Mouse (Mus musculus) adrenal gland, adult 10 weeks (tissue): Measurements from ENCODE around the gene Zfp472. TPM values are rescaled to one million over a fixed set of nuclear protein-coding genes. Genes with fewer than 3 reads are reported as not detected.

Experiments
- polyA plus RNA-seq: library from polyadenylated mRNA; stranded (reverse); fragments of 350-450 nt; fragmentation: Illumina TruSeq; extraction: RNeasy Lipid Tissue Mini Kit (QIAGEN cat#74804); gene quantifications from one replicate; pipeline ENCODE4 v1.2.3, GENCODE M21; 2014; ENCODE audit warnings: low read depth, low replicate concordance

Zfp472 gene
- polyA plus RNA-seq: 15.9 TPM

GRCm38 (mm10) chr17:32965623-32966290 is at the start of gene Zfp472:
Gene Zfp472 (plus strand): TSS chr17:32965814.

DNA sequence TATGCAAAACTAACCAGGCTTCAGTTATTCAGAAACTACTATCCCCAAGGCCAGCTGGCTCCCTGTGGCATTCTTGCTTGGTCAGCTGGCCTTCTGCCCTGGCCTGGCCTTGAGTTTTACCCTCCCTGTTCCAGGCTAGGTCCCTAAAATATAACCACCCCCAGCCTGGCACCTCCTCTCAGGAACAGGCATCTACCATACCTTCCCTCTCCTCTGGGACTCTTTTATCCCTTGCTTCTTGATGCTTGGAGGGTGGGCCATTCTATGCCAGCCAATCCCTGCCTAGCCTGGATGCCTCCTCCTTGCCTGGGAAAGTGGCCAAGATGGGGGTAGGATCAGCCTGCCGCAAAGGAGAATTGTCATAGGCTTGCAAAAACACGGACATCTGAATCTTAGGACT is 48.5 kb upstream of the Zfp472 start, which contains the start of gene Cyp4f14:
Cyp4f14 (minus strand) TSS at position 212 of the 400 bp plus-strand sequence.

GRCm38 (mm10) chr17:32947215-32947914 is 18.2 kb upstream of the Zfp472 start, which contains the start of gene Cyp4f13:
Gene Cyp4f13 (minus strand): TSS chr17:32947402.

DNA sequence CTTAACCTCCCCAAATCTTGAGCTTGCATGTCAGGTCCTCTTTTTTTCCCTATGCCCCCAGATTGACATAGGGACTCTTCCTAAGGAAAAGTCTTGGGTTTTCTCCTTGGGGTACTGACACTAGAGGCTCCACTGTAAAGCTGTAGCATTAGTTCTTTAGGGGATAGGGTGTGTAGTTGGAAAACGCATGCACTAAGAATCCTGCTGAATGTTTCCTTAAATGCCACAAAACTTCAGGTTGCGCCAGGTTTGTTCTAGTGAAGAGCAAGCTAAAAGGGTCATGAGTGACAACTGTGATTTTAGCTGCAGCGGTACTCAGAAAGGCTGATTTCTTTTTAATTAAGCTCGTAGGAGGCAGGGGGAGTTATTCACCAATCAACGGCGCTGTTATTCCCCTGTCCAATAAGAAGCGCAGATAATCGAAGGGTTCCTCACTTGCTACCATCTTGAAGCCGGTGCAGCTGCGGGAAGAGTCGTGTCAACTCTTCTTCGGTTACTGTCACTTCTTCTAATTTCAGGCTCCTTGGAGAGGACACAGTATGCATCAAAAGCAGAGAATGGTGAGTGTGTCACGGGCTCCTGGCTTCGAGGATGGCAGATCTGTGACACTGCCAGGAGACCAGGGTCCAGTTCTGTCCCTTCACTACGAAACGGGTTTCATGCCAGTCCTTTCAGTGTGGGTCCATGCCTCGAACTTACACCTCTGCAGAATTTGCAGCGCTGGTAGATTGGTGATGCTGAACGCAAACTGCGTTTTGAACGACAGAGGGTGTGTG is 27.3 kb downstream of the Zfp472 start, which contains the start of gene Zfp952:
Zfp952 (plus strand) TSS at position 431 of the 776 bp plus-strand sequence.

Other genes starting within 250 kb of the Zfp472 start
- 81.4 TPM for gene Zfp871, start 177.5 kb upstream of the Zfp472 start, polyA plus RNA-seq
- gene Zfp811, start 155.9 kb upstream of the Zfp472 start, polyA plus RNA-seq: 1.3 TPM
- gene Zfp799, start 135.6 kb upstream of the Zfp472 start, polyA plus RNA-seq: 20.1 TPM
- gene Zfp870, start 74.2 kb upstream of the Zfp472 start, polyA plus RNA-seq: 12.6 TPM
- gene Cyp4f14, start 48.5 kb upstream of the Zfp472 start, polyA plus RNA-seq: 4.2 TPM
- gene Cyp4f13, start 18.4 kb upstream of the Zfp472 start, polyA plus RNA-seq: 14.3 TPM
- gene Zfp952, start 27.3 kb downstream of the Zfp472 start, polyA plus RNA-seq: 32.1 TPM
- 23.7 TPM for gene Zfp763, start 67.6 kb downstream of the Zfp472 start, polyA plus RNA-seq
- not detected for gene 4921501E09Rik, start 102.2 kb downstream of the Zfp472 start, polyA plus RNA-seq
- gene Zfp563, start 123.5 kb downstream of the Zfp472 start, polyA plus RNA-seq: 25.1 TPM
- gene Morc2b, start 173.9 kb downstream of the Zfp472 start, polyA plus RNA-seq: not detected
- gene Olfr55, start 202.6 kb downstream of the Zfp472 start, polyA plus RNA-seq: not detected
- gene Olfr239, start 225.5 kb downstream of the Zfp472 start, polyA plus RNA-seq: not detected